Mouse (Mus musculus) testis, postnatal 10 days (tissue): ENCODE measurements around the gene Eras.
A peak's percentile ranks its signal among the peaks of the same experiment; 100 is the strongest.
"Not testable (repeated sequence)": the region's sequence is repeated elsewhere in the genome, so short reads cannot be mapped to it uniquely, and the experiment has no call there.

Experiments
- DNase-seq: peaks from one replicate; pipeline ENCODE4 v3.0.0; 2021; ENCODE audit warnings: low spot score

The Eras gene

GRCm38 (mm10) chrX:7910473-7910872 lies 17.9 kb downstream of the Eras start:
- no peak for DNase-seq

DNA sequence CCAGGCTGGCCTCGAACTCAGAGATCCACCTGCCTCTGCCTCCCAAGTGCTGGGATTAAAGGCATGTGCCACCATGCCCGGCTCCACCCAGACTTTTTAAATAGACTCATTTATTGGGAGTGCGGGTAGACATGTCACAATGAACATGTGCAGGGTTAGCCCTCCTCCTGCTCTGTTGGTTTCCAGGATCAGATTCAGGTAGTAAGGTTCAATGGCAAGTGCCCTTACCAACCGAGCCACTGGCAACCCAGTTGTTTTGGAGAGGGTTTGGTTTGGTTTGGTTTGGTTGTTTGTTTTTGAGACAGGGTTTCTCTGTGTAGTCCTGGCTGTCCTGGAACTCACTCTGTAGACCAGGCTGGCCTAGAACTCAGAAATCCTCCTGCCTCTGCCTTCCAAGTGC lies 19.2 kb downstream of the Eras start, which contains the start of gene Gm10490:
Gm10490 (plus strand) TSS at position 301 of the 400 bp plus-strand sequence.
- DNase-seq, result not testable (repeated sequence)

DNA sequence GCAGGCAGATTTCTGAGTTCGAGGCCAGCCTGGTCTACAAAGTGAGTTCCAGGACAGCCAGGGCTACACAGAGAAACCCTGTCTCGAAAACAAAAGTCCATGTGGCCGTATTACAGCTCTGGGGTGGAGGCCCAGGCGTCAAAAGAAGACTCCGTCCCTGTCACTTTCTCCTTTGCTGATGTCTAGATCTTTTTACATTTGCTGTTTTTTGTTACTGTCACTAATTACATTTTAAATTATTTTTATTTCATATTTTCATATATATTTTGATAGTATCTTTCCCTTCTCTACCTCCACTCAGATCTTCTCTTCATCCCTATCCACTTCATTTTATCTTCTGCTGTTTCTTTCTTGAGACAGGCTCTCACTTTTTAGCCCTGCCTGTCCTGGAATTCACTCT lies 20.7 kb downstream of the Eras start, which contains the start of gene Gm10491:
Gm10491 (minus strand) TSS at position 101 of the 400 bp plus-strand sequence.
- no peak for DNase-seq

DNA sequence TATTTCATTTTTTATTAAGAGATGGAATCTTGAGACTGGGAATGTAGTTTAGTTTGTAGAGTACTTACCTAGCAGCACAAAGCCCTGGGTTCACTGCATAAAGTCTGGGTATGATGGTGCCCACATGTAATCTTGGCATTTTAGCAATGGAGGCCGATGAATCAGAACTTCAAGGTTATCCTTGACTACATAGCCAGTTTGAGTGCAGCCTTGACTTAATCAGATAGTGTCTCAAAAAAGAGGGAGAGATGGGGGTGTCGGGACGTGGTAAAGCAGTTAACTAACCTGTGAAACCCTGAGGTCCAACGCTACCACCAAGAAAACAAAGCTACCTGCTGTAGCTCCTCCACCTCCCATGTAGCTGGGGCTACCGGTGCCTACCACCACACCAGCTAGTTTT lies 24.0 kb downstream of the Eras start:
- DNase-seq, result no peak

DNA sequence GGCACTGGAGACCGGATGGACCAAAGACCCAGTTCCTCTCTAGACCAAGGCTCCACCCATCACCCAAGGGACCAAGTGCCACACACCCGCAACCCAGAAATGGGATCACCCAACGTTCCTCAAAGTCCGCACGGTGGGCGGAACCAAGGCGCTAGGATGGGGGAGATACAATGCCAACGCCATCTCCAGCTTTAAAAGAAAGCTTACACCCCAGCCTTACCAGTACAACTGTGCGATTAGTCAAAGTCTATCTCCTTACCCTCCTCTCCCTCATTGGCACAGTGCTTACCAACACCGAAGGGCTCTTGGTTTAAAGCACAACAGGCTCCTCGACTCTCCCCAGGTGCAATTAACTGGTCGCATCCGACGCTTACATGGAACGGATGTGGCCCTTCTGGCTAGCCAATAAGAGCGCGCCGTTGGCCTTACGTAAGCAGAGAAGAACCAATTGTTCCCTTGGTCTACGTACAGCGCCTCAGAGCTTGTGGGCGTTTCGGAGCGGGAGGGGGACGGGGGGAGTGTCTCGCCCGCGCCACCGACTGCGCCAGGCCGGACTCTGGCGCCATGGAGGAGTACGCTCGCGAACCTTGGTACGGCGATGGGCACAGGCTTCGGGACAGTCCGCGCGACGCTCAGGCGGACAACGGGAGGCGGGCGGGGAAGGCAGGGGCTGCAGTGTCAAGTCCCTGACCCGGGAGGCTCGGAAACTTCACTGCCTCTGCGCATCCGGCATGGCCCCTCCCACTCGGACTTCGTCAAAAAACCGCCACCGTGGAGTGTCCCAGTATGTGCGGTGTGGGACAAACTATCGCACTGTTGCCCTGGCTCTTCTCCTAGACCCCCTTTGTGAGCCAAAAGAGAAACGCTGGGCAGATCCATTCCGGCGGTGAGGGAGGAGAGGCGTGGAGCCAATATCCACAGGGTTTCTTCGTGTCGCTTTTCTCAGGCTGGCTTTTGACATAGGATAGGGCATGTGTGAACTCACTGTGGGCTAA lies 29.2 kb downstream of the Eras start, which contains the start of the genes Pqbp1 and Timm17b:
Pqbp1 (minus strand) TSS at position 390 of the 995 bp plus-strand sequence.
Timm17b (plus strand) TSS at position 478 of the 995 bp plus-strand sequence.
- peak; percentile 84 for DNase-seq

DNA sequence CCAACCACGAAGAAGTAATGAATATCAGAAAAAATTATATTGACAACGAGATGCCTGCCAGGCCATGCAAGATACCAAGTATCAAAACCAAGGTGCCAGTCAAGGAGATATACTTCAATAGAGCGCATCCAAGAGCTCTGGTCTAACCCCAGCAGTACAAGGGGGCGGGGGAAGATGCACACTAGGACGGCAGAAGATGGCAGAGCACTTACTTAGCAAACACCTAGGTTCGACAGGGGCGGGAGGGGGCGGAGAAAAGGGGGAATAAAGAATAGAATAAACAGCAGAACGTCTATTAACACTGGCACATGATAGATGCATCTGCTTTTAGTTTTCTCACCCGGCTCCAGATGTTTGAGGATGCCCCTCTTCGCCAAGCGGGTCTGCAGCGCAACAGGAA lies 30.2 kb downstream of the Eras start:
- DNase-seq, result no peak

GRCm38 (mm10) chrX:7883841-7884567 lies 44.4 kb downstream of the Eras start, which contains the start of gene Slc35a2:
TSS of gene Slc35a2 (plus strand) at chrX:7884028.
- peak; percentile 85 for DNase-seq

DNA sequence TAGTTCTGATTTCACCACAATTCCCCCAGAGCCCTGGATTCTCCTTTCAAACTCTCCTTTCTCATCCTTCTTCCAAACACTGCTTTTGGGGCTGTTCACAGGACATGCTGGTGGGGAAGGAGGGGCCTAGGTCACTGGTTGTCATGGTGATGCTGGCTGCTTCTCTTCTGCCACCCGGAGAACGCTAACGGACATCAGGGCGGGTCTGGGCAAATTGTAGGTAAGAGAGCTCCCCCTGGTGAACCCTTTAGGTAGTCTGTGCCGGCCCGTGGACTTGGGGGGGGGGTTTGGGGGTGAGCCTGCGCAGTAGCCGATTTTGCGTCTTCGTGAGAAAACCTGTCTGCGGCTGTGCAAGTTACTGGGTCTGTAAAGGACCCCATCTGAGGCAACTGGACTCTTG lies 48.6 kb downstream of the Eras start:
- DNase-seq, result peak; percentile 60

DNA sequence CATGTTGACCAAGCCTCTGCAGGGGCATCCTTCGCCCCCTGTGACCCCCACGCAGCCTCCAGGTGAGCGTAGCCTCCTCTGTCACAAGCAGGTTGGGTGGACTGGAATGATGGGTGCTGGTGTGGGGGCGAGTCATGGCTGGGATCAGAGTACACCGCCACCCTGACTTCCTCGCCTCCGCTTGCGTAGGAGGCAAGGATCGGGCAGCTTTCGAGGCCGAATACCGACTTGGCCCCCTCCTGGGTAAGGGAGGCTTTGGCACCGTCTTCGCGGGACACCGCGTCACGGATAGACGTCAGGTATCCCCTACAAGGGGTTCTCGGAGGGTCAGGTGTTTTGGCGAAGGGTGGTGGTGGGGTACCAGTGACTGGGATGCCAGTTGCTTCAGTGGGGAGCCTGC lies 49.9 kb downstream of the Eras start:
- no peak for DNase-seq

DNA sequence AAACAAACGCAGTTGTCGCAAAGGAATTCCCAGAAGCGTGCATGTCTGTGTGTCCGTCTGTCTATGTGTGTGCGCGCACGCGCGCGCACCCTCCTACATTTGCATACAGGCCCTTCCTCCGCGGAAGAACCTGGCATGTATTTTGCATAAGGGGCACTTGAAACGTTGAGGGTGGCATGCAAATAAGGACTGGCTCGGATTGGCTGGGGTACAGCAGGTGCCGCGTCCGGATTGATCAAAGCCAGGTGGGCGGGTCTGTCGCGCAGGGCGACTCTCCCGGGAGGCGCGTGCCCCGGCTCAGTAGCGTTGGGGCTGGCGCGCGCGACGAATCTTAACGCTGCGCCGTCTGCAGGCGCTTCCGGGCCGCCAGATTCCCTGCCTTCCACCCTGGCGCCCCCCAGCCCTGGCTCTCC lies 50.4 kb downstream of the Eras start, which contains the start of gene Pim2:
Pim2 (plus strand) TSS at position 256 of the 413 bp plus-strand sequence.
- peak; percentile 78 for DNase-seq
